Mouse (Mus musculus) ES-E14 (cell line): ENCODE data around the gene Lgr5. TPM values are rescaled to one million over a fixed set of nuclear protein-coding genes. Genes with fewer than 3 reads are reported as not detected.

Experiments
- DNase-seq: peaks from one replicate; pipeline ENCODE4 v3.0.0-alpha.2; 2013; ENCODE audit warnings: low read depth, low spot score
- H3K27ac ChIP-seq: 2 replicates; pipeline ENCODE4 v1.5.1; 2012; ENCODE audit warnings: low read depth, mild to moderate bottlenecking, low read length, moderate library complexity, mixed read lengths; ENCODE audit not compliant: poor library complexity, insufficient read depth, severe bottlenecking
- H3K36me3 ChIP-seq: 2 replicates; pipeline ENCODE4 v1.6.1; 2012; ENCODE audit warnings: mild to moderate bottlenecking, low read length, moderate library complexity, mixed read lengths; ENCODE audit not compliant: control insufficient read depth, poor library complexity, insufficient read depth, severe bottlenecking
- H3K4me1 ChIP-seq, 2 experiments: fragments of 150-350 bp in 1 of 2; sonication (generic) in 1 of 2; 2 replicates each; pipeline ENCODE4 v1.6.1; 2012; ENCODE audit warnings: low read length in 2 of 2, mild to moderate bottlenecking in 1 of 2, mixed read lengths in 1 of 2; ENCODE audit not compliant: control insufficient read depth in 2 of 2, insufficient read depth in 2 of 2, poor library complexity in 1 of 2
- H3K4me3 ChIP-seq, 2 experiments: fragments of 150-350 bp in 1 of 2; sonication (generic) in 1 of 2; 2 replicates each; pipeline ENCODE4 v1.5.1; 2012; ENCODE audit warnings: low read length in 2 of 2, low read depth in 1 of 2, mild to moderate bottlenecking in 1 of 2, mixed read lengths in 1 of 2; ENCODE audit not compliant: insufficient read depth in 1 of 2, poor library complexity in 1 of 2, severe bottlenecking in 1 of 2
- H3K9ac ChIP-seq: 2 replicates; pipeline ENCODE4 v1.6.1; 2012; ENCODE audit warnings: low read depth, mild to moderate bottlenecking, low read length, mixed read lengths; ENCODE audit not compliant: poor library complexity, insufficient read depth, severe bottlenecking
- H3K9me3 ChIP-seq: fragments of 150-350 bp; sonication (generic); 2 replicates; pipeline ENCODE4 v1.6.1; 2012; ENCODE audit warnings: low read depth, mild to moderate bottlenecking, low read length; ENCODE audit not compliant: control insufficient read depth, insufficient read depth
- CHD2 ChIP-seq: IDR thresholded peaks from 2 replicates; pipeline ENCODE4 v1.6.1; 2014; ENCODE audit warnings: mild to moderate bottlenecking, low read depth, low read length, inconsistent platforms
- HCFC1 ChIP-seq: IDR thresholded peaks from 2 replicates; pipeline ENCODE4 v1.6.1; 2012; ENCODE audit warnings: low read length, inconsistent platforms, borderline replicate concordance; ENCODE audit not compliant: insufficient read depth
- MAFK ChIP-seq: IDR thresholded peaks from 2 replicates; pipeline ENCODE4 v1.6.1; 2014; ENCODE audit warnings: mild to moderate bottlenecking, low read depth, low read length, inconsistent platforms; ENCODE audit not compliant: insufficient read depth
- ZC3H11A ChIP-seq: IDR thresholded peaks from 2 replicates; pipeline ENCODE4 v1.6.1; 2012; ENCODE audit warnings: low read depth, mild to moderate bottlenecking, inconsistent platforms, low read length, borderline replicate concordance
- ZNF384 ChIP-seq: IDR thresholded peaks from 2 replicates; pipeline ENCODE4 v1.6.1; 2012; ENCODE audit warnings: low read depth, low read length, inconsistent platforms
- in situ Hi-C, 2 experiments: fragments of 600-800 bp; cut with MboI; formaldehyde crosslinking; loops; one replicate each; pipeline ENCODE4 v1.15.1; 2025; ENCODE audit warnings: low sequenced_read_pairs in 2 of 2, inconsistent platforms in 1 of 2; ENCODE audit not compliant: unreplicated experiment in 2 of 2
- total RNA-seq: library from RNA; depleted of rRNA; stranded (reverse); fragments of 300-350 nt; gene quantifications from 2 replicates; pipeline ENCODE4 v1.2.3, GENCODE M21; 2012

Gene Lgr5
- total RNA-seq, 1 experiment = 0.22 TPM

DNA sequence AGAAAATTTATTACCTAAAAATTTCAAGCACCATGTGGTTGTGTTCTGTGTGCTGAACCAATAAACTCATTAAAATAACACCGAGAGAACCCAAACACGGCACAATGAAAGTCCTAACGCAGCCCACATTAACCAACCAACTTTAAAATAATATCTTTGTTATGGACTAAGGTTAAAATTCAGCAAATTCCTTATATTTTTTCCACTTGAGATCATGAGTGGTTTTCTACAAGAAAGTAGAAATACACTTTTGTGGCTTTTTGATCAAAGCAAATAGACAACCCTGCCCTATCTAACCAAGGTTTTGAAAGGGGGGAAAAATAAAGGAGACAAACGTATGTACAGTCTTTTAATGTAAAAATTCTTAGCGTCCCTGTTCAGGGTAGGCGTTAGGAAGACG, 8.5 kb downstream of the Lgr5 start:
- in situ Hi-C loops = no loop called here
- no peak overlapping the region for H3K9ac ChIP-seq

DNA sequence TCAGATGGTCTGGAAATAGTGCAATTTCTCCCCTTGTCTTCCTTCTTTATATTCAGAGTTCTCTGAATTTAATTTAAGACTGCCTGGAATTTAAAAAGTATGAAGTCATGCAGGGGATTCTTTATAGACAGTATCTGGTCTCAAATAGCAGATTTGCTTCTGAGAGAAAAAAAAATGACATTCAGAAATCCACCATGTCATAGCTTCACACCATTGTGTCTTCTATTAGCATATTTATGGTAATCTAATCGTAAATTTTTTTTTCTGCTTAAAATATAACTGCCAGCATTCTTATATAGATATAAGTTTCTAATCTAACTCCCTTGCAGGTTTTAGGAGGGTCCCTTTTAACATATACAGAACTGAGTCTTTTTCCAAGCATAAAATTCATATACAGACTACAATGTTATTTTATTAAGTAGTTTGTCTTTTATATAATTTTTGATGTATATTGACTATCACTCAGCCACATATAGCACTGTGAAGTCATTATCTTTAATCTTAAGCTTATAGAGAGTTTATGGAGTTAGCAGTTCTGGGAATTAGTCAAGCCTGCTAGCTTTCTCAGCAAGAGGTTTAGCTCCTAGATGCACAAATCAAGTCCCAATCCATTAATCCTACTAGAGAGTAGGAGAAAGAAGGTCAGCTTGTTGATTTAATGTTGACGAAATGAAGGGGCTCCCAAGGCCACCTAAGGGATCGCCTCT, 15.7 kb downstream of the Lgr5 start:
- Histone ChIP-seq H3K36me3 (no peaks in the 10 kb centered on the region), H3K4me3 (no peak overlapping the region), H3K4me1 (no peaks in the 10 kb centered on the region), H3K9ac (no peak overlapping the region), H3K9me3 (no peaks in the 10 kb centered on the region), H3K27ac (no peak overlapping the region)
- in situ Hi-C loops = no loop called here
- TF ChIP-seq ZNF384 (no peak), ZC3H11A (no peak), HCFC1 (no peak), CHD2 (no peak), MAFK (no peak)
- DNase-seq = no peak

More for the DNA sequence above, 8.5 kb downstream of the Lgr5 start:
- no peaks in the 10 kb centered on the region for H3K36me3 ChIP-seq
- DNase-seq = no peak
- TF ChIP-seq ZNF384 (no peak), HCFC1 (no peak), MAFK (no peak), CHD2 (no peak)
- no peak overlapping the region for H3K4me3 ChIP-seq
- no peaks in the 10 kb centered on the region for H3K9me3 ChIP-seq
- no peaks in the 10 kb centered on the region for H3K4me1 ChIP-seq
- H3K27ac ChIP-seq = no peak overlapping the region

DNA sequence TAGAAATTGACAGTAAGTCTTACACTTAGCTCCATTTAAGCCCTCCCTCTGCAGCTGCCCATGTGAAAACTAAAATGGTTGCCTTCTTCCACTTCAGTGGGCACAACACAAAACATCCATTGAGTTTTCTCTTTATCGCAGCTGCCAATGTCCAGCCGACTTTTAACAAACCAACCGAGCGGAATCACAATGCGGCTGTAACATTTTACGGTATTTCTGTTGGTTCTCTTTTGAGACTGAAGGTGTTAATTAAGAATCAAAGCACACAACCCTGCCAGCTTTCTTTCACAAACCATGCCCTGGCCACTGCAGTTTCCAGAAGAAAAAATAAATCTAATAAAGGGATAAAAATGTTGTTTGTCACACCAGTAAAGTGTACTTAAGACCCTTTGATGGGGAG, 16.3 kb downstream of the Lgr5 start:
- in situ Hi-C loops = no loop called here
- no peak for TF ChIP-seq ZNF384
- TF ChIP-seq ZC3H11A = no peak
- TF ChIP-seq MAFK = no peak
- TF ChIP-seq CHD2 = no peak
- no peak for TF ChIP-seq HCFC1
- Histone ChIP-seq H3K36me3 (no peaks in the 10 kb centered on the region), H3K27ac (no peak overlapping the region), H3K4me1 (no peaks in the 10 kb centered on the region), H3K9ac (no peak overlapping the region), H3K4me3 (no peak overlapping the region), H3K9me3 (no peaks in the 10 kb centered on the region)
- no peak for DNase-seq

DNA sequence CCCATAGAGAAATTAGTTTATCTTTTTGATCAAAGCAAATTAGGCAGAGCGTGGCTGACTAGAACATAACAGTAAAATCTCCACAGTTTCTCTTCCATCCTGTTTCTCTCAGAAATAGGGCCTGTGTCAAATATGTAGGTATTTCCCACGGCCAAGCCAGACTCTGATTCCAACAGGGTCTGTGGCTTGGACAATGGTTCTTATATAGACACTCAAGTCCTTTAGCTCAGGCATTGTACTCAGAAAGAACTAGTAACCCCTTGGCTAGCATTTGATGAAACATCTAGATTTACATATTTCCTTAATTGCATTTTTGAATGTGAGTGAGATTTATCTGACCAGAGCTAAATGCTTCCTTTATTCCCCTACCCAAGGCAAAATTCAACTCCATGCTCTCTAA, 17.0 kb downstream of the Lgr5 start:
- H3K4me3 ChIP-seq = no peak overlapping the region
- H3K9me3 ChIP-seq = no peaks in the 10 kb centered on the region
- H3K4me1 ChIP-seq = no peaks in the 10 kb centered on the region
- no peaks in the 10 kb centered on the region for H3K36me3 ChIP-seq
- no peak overlapping the region for H3K27ac ChIP-seq
- no peak for DNase-seq
- H3K9ac ChIP-seq = no peak overlapping the region
- in situ Hi-C loops = no loop called here
- no peak for TF ChIP-seq ZNF384
- no peak for TF ChIP-seq ZC3H11A
- no peak for TF ChIP-seq MAFK
- no peak for TF ChIP-seq HCFC1
- no peak for TF ChIP-seq CHD2

DNA sequence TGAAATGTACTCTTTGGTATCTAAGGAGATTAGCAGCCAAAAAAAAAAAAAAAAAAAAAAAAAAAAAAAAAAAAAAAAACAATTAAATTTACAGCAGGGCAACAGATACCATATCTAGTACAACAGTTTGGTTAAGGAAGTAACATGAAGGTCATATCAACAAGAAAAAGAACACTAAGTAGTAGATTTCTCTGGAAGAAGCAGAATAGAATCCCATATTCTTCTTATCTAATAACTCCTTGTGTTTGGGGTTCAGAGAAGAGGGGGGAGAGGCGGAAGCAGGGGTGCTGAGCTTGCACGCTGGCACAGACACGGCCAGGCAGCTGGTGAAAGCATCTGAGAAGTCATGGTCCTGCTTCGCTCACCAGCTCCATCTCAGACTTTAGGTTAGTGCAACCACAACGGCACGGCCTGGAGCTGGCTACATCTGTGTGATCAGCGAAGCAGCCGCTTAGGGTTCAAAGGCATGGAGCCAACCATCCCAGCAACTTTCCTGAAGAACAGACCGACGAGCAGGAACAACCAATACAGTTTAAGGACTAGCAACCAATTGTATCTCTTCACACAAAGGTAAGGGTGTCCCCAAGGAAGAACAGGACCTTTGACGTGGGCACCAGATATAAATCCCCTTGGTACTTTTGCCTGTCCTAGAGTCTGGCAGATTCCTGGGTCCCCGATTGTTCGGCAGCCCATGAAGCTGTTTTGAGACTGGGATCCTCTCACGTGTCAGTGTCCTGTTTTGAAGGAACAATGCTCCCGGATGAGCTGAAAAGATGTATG, 17.7 kb downstream of the Lgr5 start, which contains the start of gene A930009A15Rik:
TSS of gene A930009A15Rik (plus strand) at position 275 of the 780 bp plus-strand sequence.
- H3K4me3 ChIP-seq = no peak within 1 kb of the TSS
- DNase-seq = no peak
- TF ChIP-seq CHD2 (no peak), ZNF384 (peak; percentile 74; the same call in 1 of the 2 replicates), ZC3H11A (no peak)
- H3K36me3 ChIP-seq = no peaks in the 10 kb centered on the region
- no peaks in the 10 kb centered on the region for H3K4me1 ChIP-seq
- no peak within 1 kb of the TSS for H3K9ac ChIP-seq
- H3K27ac ChIP-seq = no peak within 1 kb of the TSS
- no peaks in the 10 kb centered on the region for H3K9me3 ChIP-seq
- in situ Hi-C loops = no loop called here
